Mouse (Mus musculus) ovary, adult 18-20 months (tissue): ENCODE measurements around the gene Gch1.
A peak's percentile ranks its signal among the peaks of the same experiment; 100 is the strongest.

ENCODE experiments used
- DNase-seq: peaks from one replicate; pipeline ENCODE4 v3.0.0; 2022; ENCODE audit warnings: low spot score, mixed read lengths

Gch1 gene

GRCm38 (mm10) chr14:47206601-47207000 is 17.4 kb upstream of the Gch1 start:
- DNase-seq = no peak

GRCm38 (mm10) chr14:47205270-47205972 is 16.2 kb upstream of the Gch1 start:
- DNase-seq = no peak

GRCm38 (mm10) chr14:47197340-47197739 is 8.1 kb upstream of the Gch1 start:
- no peak for DNase-seq

GRCm38 (mm10) chr14:47196711-47197110 is 7.5 kb upstream of the Gch1 start:
- no peak for DNase-seq

GRCm38 (mm10) chr14:47194096-47194495 is 4.9 kb upstream of the Gch1 start:
- DNase-seq = no peak

- DNase-seq = no peak
Observed at GRCm38 (mm10) chr14:47193506-47193905, 4.3 kb upstream of the Gch1 start.

GRCm38 (mm10) chr14:47191861-47192260 is 2.6 kb upstream of the Gch1 start:
- no peak for DNase-seq

- DNase-seq = peak; percentile 30
Observed at GRCm38 (mm10) chr14:47190626-47191025, 1.4 kb upstream of the Gch1 start.

GRCm38 (mm10) chr14:47189635-47189955 is 382 bp upstream of the Gch1 start:
- DNase-seq = no peak

GRCm38 (mm10) chr14:47188475-47188847 is 752 bp downstream of the Gch1 start:
- DNase-seq = no peak

- DNase-seq = no peak
Observed at GRCm38 (mm10) chr14:47187666-47188360, 1.4 kb downstream of the Gch1 start.

- no peak for DNase-seq
Observed at GRCm38 (mm10) chr14:47187261-47187660, 2.0 kb downstream of the Gch1 start.

- DNase-seq = no peak
Observed at GRCm38 (mm10) chr14:47186561-47186960, 2.7 kb downstream of the Gch1 start.

GRCm38 (mm10) chr14:47181497-47182290 is 7.5 kb downstream of the Gch1 start:
- DNase-seq = peak; percentile 25

GRCm38 (mm10) chr14:47178851-47179250 is 10.4 kb downstream of the Gch1 start:
- DNase-seq = no peak

GRCm38 (mm10) chr14:47177846-47178414 is 11.3 kb downstream of the Gch1 start:
- DNase-seq = peak; percentile 48

- no peak for DNase-seq
Observed at GRCm38 (mm10) chr14:47176226-47176625, 13.0 kb downstream of the Gch1 start.

- no peak for DNase-seq
Observed at GRCm38 (mm10) chr14:47175136-47175535, 14.1 kb downstream of the Gch1 start.

- DNase-seq = no peak
Observed at GRCm38 (mm10) chr14:47172073-47172472, 17.1 kb downstream of the Gch1 start.

- peak; percentile 14 for DNase-seq
Observed at GRCm38 (mm10) chr14:47170499-47171109, 18.6 kb downstream of the Gch1 start.

GRCm38 (mm10) chr14:47169677-47170410 is 19.4 kb downstream of the Gch1 start:
- peak; percentile 11 for DNase-seq

GRCm38 (mm10) chr14:47165741-47166140 is 23.5 kb downstream of the Gch1 start:
- DNase-seq = no peak
